Mouse (Mus musculus): ENCODE measurements around the gene Parn. TPM values are rescaled to one million over a fixed set of nuclear protein-coding genes. Genes with fewer than 3 reads are reported as not detected.
A peak's percentile ranks its signal among the peaks of the same experiment; 100 is the strongest.

Parn gene
- polyA plus RNA-seq, 1 experiment: not detected

GRCm38 (mm10) chr16:13520301-13520700 is 147.7 kb downstream of the Parn start:
- Histone ChIP-seq H3K4me3 (ENCODE audit: insufficient read depth, low read depth, low read length) (no peak overlapping the region), H3K27ac (ENCODE audit: insufficient read depth, low read depth, low read length) (no peak overlapping the region), H3K4me1 (ENCODE audit: control insufficient read depth, insufficient read depth, low read length) (no peaks in the 10 kb centered on the region; the same call in 1 of the 2 replicates)
- WGBS: 76% methylated on average over 6 of the region's 6 CpGs
- TF ChIP-seq CTCF (IDR thresholded peaks at IDR 0.05; ENCODE audit: insufficient read depth, low read depth, low read length): no peak
- no peak for TF ChIP-seq POLR2A (IDR thresholded peaks at IDR 0.05; ENCODE audit: insufficient read depth, low read depth, low read length)

GRCm38 (mm10) chr16:13516214-13516613 is 151.8 kb downstream of the Parn start:
- WGBS: 75% methylated on average over 3 of the region's 3 CpGs
- H3K4me1 ChIP-seq (ENCODE audit: control insufficient read depth, insufficient read depth, low read length): no peaks in the 10 kb centered on the region; the same call in 1 of the 2 replicates
- TF ChIP-seq POLR2A (IDR thresholded peaks at IDR 0.05; ENCODE audit: insufficient read depth, low read depth, low read length): no peak
- TF ChIP-seq CTCF (IDR thresholded peaks at IDR 0.05; ENCODE audit: insufficient read depth, low read depth, low read length): no peak
- no peak overlapping the region for H3K4me3 ChIP-seq (ENCODE audit: insufficient read depth, low read depth, low read length)
- no peak overlapping the region for H3K27ac ChIP-seq (ENCODE audit: insufficient read depth, low read depth, low read length)

GRCm38 (mm10) chr16:13515524-13515923 is 152.4 kb downstream of the Parn start:
- Histone ChIP-seq H3K4me3 (ENCODE audit: insufficient read depth, low read depth, low read length) (no peak overlapping the region), H3K27ac (ENCODE audit: insufficient read depth, low read depth, low read length) (no peak overlapping the region), H3K4me1 (ENCODE audit: control insufficient read depth, insufficient read depth, low read length) (no peaks in the 10 kb centered on the region; the same call in 1 of the 2 replicates)
- TF ChIP-seq CTCF (IDR thresholded peaks at IDR 0.05; ENCODE audit: insufficient read depth, low read depth, low read length) (no peak), POLR2A (IDR thresholded peaks at IDR 0.05; ENCODE audit: insufficient read depth, low read depth, low read length) (no peak)
- WGBS: 93% methylated on average over 7 of the region's 7 CpGs

- no peak for TF ChIP-seq CTCF (IDR thresholded peaks at IDR 0.05; ENCODE audit: insufficient read depth, low read depth, low read length)
- TF ChIP-seq POLR2A (IDR thresholded peaks at IDR 0.05; ENCODE audit: insufficient read depth, low read depth, low read length): no peak
- 51% methylated on average over 5 of the region's 5 CpGs for WGBS
- Histone ChIP-seq H3K4me3 (ENCODE audit: insufficient read depth, low read depth, low read length) (no peak overlapping the region), H3K27ac (ENCODE audit: insufficient read depth, low read depth, low read length) (peak overlapping the region; percentile 54; the same call in 1 of the 2 replicates), H3K4me1 (ENCODE audit: control insufficient read depth, insufficient read depth, low read length) (peaks cover 3% of the 10 kb centered on the region; the same call in 1 of the 2 replicates)
Observed at GRCm38 (mm10) chr16:13505055-13505454, 162.9 kb downstream of the Parn start.

- Histone ChIP-seq H3K27ac (ENCODE audit: insufficient read depth, low read depth, low read length) (peak overlapping the region; percentile 54; the same call in 1 of the 2 replicates), H3K4me3 (ENCODE audit: insufficient read depth, low read depth, low read length) (no peak overlapping the region), H3K4me1 (ENCODE audit: control insufficient read depth, insufficient read depth, low read length) (peaks cover 3% of the 10 kb centered on the region; the same call in 1 of the 2 replicates)
- TF ChIP-seq CTCF (IDR thresholded peaks at IDR 0.05; ENCODE audit: insufficient read depth, low read depth, low read length) (no peak), POLR2A (IDR thresholded peaks at IDR 0.05; ENCODE audit: insufficient read depth, low read depth, low read length) (no peak)
- WGBS: 90% methylated on average over 3 of the region's 3 CpGs
Observed at GRCm38 (mm10) chr16:13504476-13504875, 163.5 kb downstream of the Parn start.

GRCm38 (mm10) chr16:13498923-13499322 is 169.0 kb downstream of the Parn start:
- WGBS: 95% methylated on average over 3 of the region's 3 CpGs
- no peak overlapping the region for H3K4me3 ChIP-seq (ENCODE audit: insufficient read depth, low read depth, low read length)
- peaks cover 2% of the 10 kb centered on the region; the same call in 1 of the 2 replicates for H3K4me1 ChIP-seq (ENCODE audit: control insufficient read depth, insufficient read depth, low read length)
- TF ChIP-seq POLR2A (IDR thresholded peaks at IDR 0.05; ENCODE audit: insufficient read depth, low read depth, low read length) (no peak), CTCF (IDR thresholded peaks at IDR 0.05; ENCODE audit: insufficient read depth, low read depth, low read length) (no peak)
- no peak overlapping the region for H3K27ac ChIP-seq (ENCODE audit: insufficient read depth, low read depth, low read length)

GRCm38 (mm10) chr16:13493981-13494380 is 174.0 kb downstream of the Parn start:
- no peak overlapping the region for H3K27ac ChIP-seq (ENCODE audit: insufficient read depth, low read depth, low read length)
- peaks cover 5% of the 10 kb centered on the region; the same call in 1 of the 2 replicates for H3K4me1 ChIP-seq (ENCODE audit: control insufficient read depth, insufficient read depth, low read length)
- WGBS: 58% methylated on average over 3 of the region's 3 CpGs
- TF ChIP-seq CTCF (IDR thresholded peaks at IDR 0.05; ENCODE audit: insufficient read depth, low read depth, low read length) (no peak), POLR2A (IDR thresholded peaks at IDR 0.05; ENCODE audit: insufficient read depth, low read depth, low read length) (no peak)
- no peak overlapping the region for H3K4me3 ChIP-seq (ENCODE audit: insufficient read depth, low read depth, low read length)

- Histone ChIP-seq H3K4me1 (ENCODE audit: control insufficient read depth, insufficient read depth, low read length) (peaks cover 5% of the 10 kb centered on the region; the same call in 1 of the 2 replicates), H3K4me3 (ENCODE audit: insufficient read depth, low read depth, low read length) (no peak overlapping the region), H3K27ac (ENCODE audit: insufficient read depth, low read depth, low read length) (no peak overlapping the region)
- WGBS: 79% methylated on average over 3 of the region's 3 CpGs
- no peak for TF ChIP-seq POLR2A (IDR thresholded peaks at IDR 0.05; ENCODE audit: insufficient read depth, low read depth, low read length)
Observed at GRCm38 (mm10) chr16:13492996-13493395, 175.0 kb downstream of the Parn start.

GRCm38 (mm10) chr16:13491776-13492175 is 176.2 kb downstream of the Parn start:
- Histone ChIP-seq H3K4me3 (ENCODE audit: insufficient read depth, low read depth, low read length) (no peak overlapping the region), H3K4me1 (ENCODE audit: control insufficient read depth, insufficient read depth, low read length) (peaks cover 5% of the 10 kb centered on the region; the same call in 1 of the 2 replicates), H3K27ac (ENCODE audit: insufficient read depth, low read depth, low read length) (no peak overlapping the region)
- WGBS: 68% methylated on average over 3 of the region's 3 CpGs
- TF ChIP-seq CTCF (IDR thresholded peaks at IDR 0.05; ENCODE audit: insufficient read depth, low read depth, low read length) (no peak), POLR2A (IDR thresholded peaks at IDR 0.05; ENCODE audit: insufficient read depth, low read depth, low read length) (no peak)

Other genes starting within 250 kb of the Parn start
- not detected in 2 replicates for gene Bfar, start 3.7 kb upstream of the Parn start, polyA plus RNA-seq (2012; ENCODE audit: insufficient read depth, insufficient read length, low replicate concordance, missing spikeins)
- not detected in 2 replicates for gene 3110001I22Rik, start 3.8 kb upstream of the Parn start, polyA plus RNA-seq (2012; ENCODE audit: insufficient read depth, insufficient read length, low replicate concordance, missing spikeins)
- not detected in 2 replicates for gene Pla2g10, start 62.8 kb upstream of the Parn start, polyA plus RNA-seq (2012; ENCODE audit: insufficient read depth, insufficient read length, low replicate concordance, missing spikeins)
- not detected in 2 replicates for gene Rrn3, start 112.5 kb upstream of the Parn start, polyA plus RNA-seq (2012; ENCODE audit: insufficient read depth, insufficient read length, low replicate concordance, missing spikeins)
- gene Ntan1, start 150.7 kb upstream of the Parn start, polyA plus RNA-seq (2012; ENCODE audit: insufficient read depth, insufficient read length, low replicate concordance, missing spikeins): not detected in 2 replicates
- not detected in 2 replicates for gene Pdxdc1, start 235.0 kb upstream of the Parn start, polyA plus RNA-seq (2012; ENCODE audit: insufficient read depth, insufficient read length, low replicate concordance, missing spikeins)
- gene Mpv17l, start 235.0 kb upstream of the Parn start, polyA plus RNA-seq (2012; ENCODE audit: insufficient read depth, insufficient read length, low replicate concordance, missing spikeins): not detected in 2 replicates

All from olfactory bulb, adult 2 months (tissue).